29 mouse cellular contexts compared by ENCODE assay signal in the genomic region with DNA sequence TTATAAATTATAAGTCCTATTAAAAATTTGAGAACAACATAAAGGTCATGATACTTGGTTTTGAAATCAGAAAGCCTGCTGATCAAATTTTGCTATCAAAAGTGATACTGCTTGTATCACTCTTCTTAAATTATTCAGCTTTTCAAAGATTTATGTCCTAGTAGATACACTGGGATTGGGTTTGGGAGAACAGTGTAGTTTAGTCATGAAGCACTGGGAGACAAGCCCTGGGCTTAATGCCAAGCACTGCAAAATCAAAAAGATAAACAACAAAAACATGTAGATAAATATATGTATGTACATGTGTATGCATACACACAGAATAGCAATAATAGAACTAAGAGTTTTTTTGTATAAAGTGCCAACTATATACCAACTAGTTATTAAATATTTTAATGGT.
"Had no signal": no experiment of that assay in that cellular context is flagged by ENCODE, and none has a peak within 500 bp of the region (broad histone marks: within the 10 kb centered on the region; RNA-seq: fewer than 3 reads in every experiment).

No protein-coding gene starts in this region.

- H3K9me3 ChIP-seq: limb, embryonic 10.5 days; limb, embryonic 12.5 days; limb, embryonic 13.5 days; limb, embryonic 15.5 days; liver, embryonic 12.5 days; liver, embryonic 13.5 days; liver, embryonic 15.5 days; midbrain, embryonic 10.5 days; midbrain, embryonic 12.5 days; midbrain, embryonic 13.5 days; midbrain, embryonic 15.5 days; neural tube, embryonic 12.5 days had no signal

- H3K9ac ChIP-seq: limb, embryonic 12.5 days; limb, embryonic 13.5 days; limb, embryonic 15.5 days; liver, embryonic 12.5 days; liver, embryonic 13.5 days; liver, embryonic 14.5 days; liver, embryonic 15.5 days; liver, postnatal 0 days; midbrain, embryonic 12.5 days; midbrain, embryonic 13.5 days; midbrain, embryonic 15.5 days; neural tube, embryonic 12.5 days had no signal

- H3K4me3 ChIP-seq: left cerebral cortex, adult 2 months; limb, embryonic 10.5 days; limb, embryonic 12.5 days; limb, embryonic 13.5 days; limb, embryonic 15.5 days; liver, embryonic 12.5 days; liver, embryonic 13.5 days; liver, embryonic 15.5 days; megakaryocyte, embryonic 14.5 days; midbrain, embryonic 10.5 days; midbrain, embryonic 12.5 days; midbrain, embryonic 13.5 days; midbrain, embryonic 15.5 days; myocyte; neural tube, embryonic 12.5 days had no signal

- DNase-seq: layer of hippocampus, postnatal 36 days; left cerebral cortex, postnatal 4 days; liver; liver, embryonic 13.5 days; liver, postnatal 0 days; lung, adult 18-20 months; lung, adult 2 months; lung, postnatal 14 days; lung, postnatal 4 days; midbrain, embryonic 14.5 days had no signal

- H3K4me2 ChIP-seq: limb, embryonic 12.5 days; limb, embryonic 13.5 days; limb, embryonic 15.5 days; liver, embryonic 11.5 days; liver, embryonic 12.5 days; liver, embryonic 13.5 days; liver, embryonic 15.5 days; midbrain, embryonic 11.5 days; midbrain, embryonic 12.5 days; midbrain, embryonic 13.5 days; midbrain, embryonic 15.5 days; neural tube, embryonic 12.5 days had no signal

- ATAC-seq: liver, embryonic 12.5 days; liver, postnatal 0 days; midbrain, embryonic 13.5 days; midbrain, embryonic 15.5 days; midbrain, embryonic 16.5 days had no signal

- H3K4me1 ChIP-seq: limb, embryonic 10.5 days; limb, embryonic 12.5 days; limb, embryonic 13.5 days; limb, embryonic 15.5 days; liver, embryonic 12.5 days; liver, embryonic 13.5 days; liver, embryonic 15.5 days; megakaryocyte, embryonic 14.5 days; midbrain, embryonic 10.5 days; midbrain, embryonic 12.5 days; midbrain, embryonic 13.5 days; midbrain, embryonic 15.5 days; neural tube, embryonic 12.5 days had no signal

- H3K27ac ChIP-seq: left cerebral cortex, adult 2 months; limb, embryonic 10.5 days; limb, embryonic 12.5 days; limb, embryonic 13.5 days; limb, embryonic 15.5 days; liver, embryonic 12.5 days; liver, embryonic 13.5 days; liver, embryonic 14.5 days; liver, embryonic 15.5 days; macrophage; midbrain, embryonic 10.5 days; midbrain, embryonic 12.5 days; midbrain, embryonic 13.5 days; midbrain, embryonic 15.5 days; neural tube, embryonic 12.5 days had no signal

- H3K36me3 ChIP-seq: limb, embryonic 10.5 days; limb, embryonic 12.5 days; limb, embryonic 13.5 days; limb, embryonic 15.5 days; liver, embryonic 12.5 days; liver, embryonic 13.5 days; liver, embryonic 15.5 days; midbrain, embryonic 10.5 days; midbrain, embryonic 12.5 days; midbrain, embryonic 13.5 days; midbrain, embryonic 15.5 days; neural tube, embryonic 12.5 days had no signal

- H3K27me3 ChIP-seq: limb, embryonic 12.5 days; limb, embryonic 13.5 days; limb, embryonic 15.5 days; liver, embryonic 12.5 days; liver, embryonic 13.5 days; liver, embryonic 15.5 days; megakaryocyte, embryonic 14.5 days; midbrain, embryonic 12.5 days; midbrain, embryonic 13.5 days; midbrain, embryonic 15.5 days; neural tube, embryonic 12.5 days had no signal
